Mouse (Mus musculus) limb, embryonic 12.5 days (tissue): ENCODE results near the gene Daam2. TPM values are rescaled to one million over a fixed set of nuclear protein-coding genes. Genes with fewer than 3 reads are reported as not detected.

ENCODE experiments used
- ATAC-seq: fragments of 200-750 bp; cut with Nextera tagmentation; 2 replicates; pipeline ENCODE4 v1.8.0; 2017; ENCODE audit warnings: low read depth, moderate TSS enrichment; ENCODE audit not compliant: insufficient number of reproducible peaks, insufficient read depth, low FRiP score, low TSS enrichment
- H3K27ac ChIP-seq: fragments of 300-500 bp; sonication (generic); 2 replicates; pipeline ENCODE4 v1.5.1; 2016; ENCODE audit warnings: mild to moderate bottlenecking, moderate library complexity
- H3K27me3 ChIP-seq: fragments of 300-500 bp; sonication (generic); 2 replicates; pipeline ENCODE4 v1.6.1; 2016; ENCODE audit warnings: mild to moderate bottlenecking, moderate library complexity
- H3K36me3 ChIP-seq: fragments of 300-500 bp; sonication (generic); 2 replicates; pipeline ENCODE4 v1.6.1; 2016; ENCODE audit warnings: mild to moderate bottlenecking, moderate library complexity
- H3K4me1 ChIP-seq: fragments of 300-500 bp; sonication (generic); replicated peaks from 2 replicates; pipeline ENCODE4 v1.6.1; 2016
- H3K4me2 ChIP-seq: fragments of 300-500 bp; sonication (generic); 2 replicates; pipeline ENCODE4 v1.6.1; 2016; ENCODE audit warnings: mild to moderate bottlenecking, moderate library complexity
- H3K4me3 ChIP-seq: fragments of 300-500 bp; sonication (generic); replicated peaks from 2 replicates; pipeline ENCODE4 v1.5.1; 2016; ENCODE audit warnings: mild to moderate bottlenecking
- H3K9ac ChIP-seq: fragments of 300-500 bp; sonication (generic); replicated peaks from 2 replicates; pipeline ENCODE4 v1.6.1; 2016; ENCODE audit warnings: mild to moderate bottlenecking, moderate library complexity
- H3K9me3 ChIP-seq: fragments of 300-500 bp; sonication (generic); 2 replicates; pipeline ENCODE4 v1.6.1; 2016; ENCODE audit warnings: mild to moderate bottlenecking, moderate library complexity
- WGBS: fragments of 180-500 bp; shearing (Covaris S2); methylation state at CpG from one replicate; pipeline ENCODE4 v1.1.7; 2016; 5-methylcytosine and 5-hydroxymethylcytosine counted together
- polyA plus RNA-seq: library from polyadenylated mRNA; unstranded; fragments of >200 nt; fragmentation: Nextera tagmentation; extraction: Ambion mirVana; gene quantifications from 2 replicates; pipeline ENCODE4 v1.2.1, GENCODE M21; 2016

Daam2 gene
- 10.7 and 11.1 TPM in 2 replicates for polyA plus RNA-seq

DNA sequence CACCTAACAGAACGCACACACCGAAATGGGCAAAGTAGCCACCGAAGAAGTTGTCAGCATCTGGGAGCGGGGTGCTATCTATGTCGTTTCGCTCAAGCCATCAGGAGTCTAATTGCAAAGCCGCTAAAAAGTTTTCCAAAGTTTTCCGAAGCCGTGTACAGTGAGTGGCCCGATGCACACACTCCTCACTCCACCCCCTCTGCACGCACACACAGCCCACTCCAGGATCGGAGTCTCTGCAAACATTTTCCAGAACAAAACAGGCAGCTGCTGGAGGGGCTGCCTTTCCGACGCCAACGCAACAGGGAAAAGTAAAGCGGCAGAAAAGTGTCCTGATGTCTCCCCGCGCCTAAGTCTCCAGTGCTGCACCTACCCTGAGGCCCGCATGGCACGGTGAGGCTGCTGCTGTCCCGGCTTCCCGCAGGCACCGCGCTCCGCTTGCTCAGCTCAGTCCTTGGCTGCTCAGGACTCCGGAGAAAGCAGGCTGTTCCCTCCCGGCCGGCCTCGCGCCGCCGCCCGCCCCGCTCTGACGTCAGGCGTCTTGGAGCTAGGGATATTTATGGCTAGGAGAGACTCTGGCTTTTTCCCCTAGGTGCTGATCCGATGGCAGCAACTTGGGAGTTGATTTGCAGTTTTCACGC, at the start of gene Daam2:
TSS of gene Daam2 (minus strand) at position 514 of the 641 bp plus-strand sequence.
- Histone ChIP-seq H3K9ac (peak within 1 kb of the TSS; percentile 72), H3K9me3 (no peaks in the 10 kb centered on the region), H3K4me1 (peaks cover 41% of the 10 kb centered on the region), H3K27ac (peak within 1 kb of the TSS; percentile 95), H3K4me3 (peak within 1 kb of the TSS; percentile 48), H3K4me2 (peak within 1 kb of the TSS; percentile 88), H3K36me3 (no peaks in the 10 kb centered on the region), H3K27me3 (no peaks in the 10 kb centered on the region)
- peak; percentile 84 for ATAC-seq
- WGBS = 2% methylated on average over 38 of the region's 38 CpGs

GRCm38 (mm10) chr17:49610296-49610695, 46.2 kb upstream of the Daam2 start:
- Histone ChIP-seq H3K4me1 (peaks cover 6% of the 10 kb centered on the region; the same call in 1 of the 2 replicates), H3K4me2 (no peak overlapping the region), H3K36me3 (no peaks in the 10 kb centered on the region), H3K9me3 (0 out of 2 replicates have a peak, but pooled peaks cover 4% of the 10 kb centered on the region), H3K27me3 (no peaks in the 10 kb centered on the region), H3K9ac (no peak overlapping the region), H3K27ac (no peak overlapping the region), H3K4me3 (no peak overlapping the region)
- ATAC-seq = no peak
- WGBS = 25% methylated on average over 8 of the region's 8 CpGs

DNA sequence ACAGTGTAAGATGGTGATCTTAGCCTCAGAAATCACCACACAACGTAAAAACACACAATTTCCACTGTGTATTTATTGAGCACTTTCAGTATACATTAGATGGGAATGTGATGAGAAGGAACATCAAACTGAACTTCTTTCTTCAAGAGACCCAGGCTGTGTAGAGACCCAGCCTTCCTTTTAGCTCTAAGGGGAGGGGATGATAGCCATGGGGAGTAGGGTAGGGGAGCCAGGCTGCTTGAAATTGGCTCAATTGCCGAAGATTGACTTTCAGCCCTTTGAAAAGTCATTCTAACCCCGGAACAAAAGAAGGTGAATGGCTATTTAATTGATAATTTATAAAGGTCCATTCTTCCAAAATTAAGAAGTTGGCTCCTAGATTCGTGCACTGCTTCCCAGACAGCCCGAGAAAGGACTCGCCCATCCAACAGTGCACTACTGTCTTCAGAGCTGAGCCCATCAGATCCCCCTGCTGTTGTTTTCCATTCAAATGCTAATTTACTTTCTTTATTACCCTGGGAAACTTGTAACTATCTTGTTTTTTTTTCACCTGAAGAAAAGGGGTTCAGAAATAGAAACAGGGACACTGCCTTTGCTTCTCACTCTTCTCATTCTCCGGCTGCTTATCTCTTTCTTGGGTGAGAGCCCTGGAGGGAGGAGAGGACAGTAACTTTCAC, 43.3 kb upstream of the Daam2 start:
- 66% methylated on average over 7 of the region's 7 CpGs for WGBS

GRCm38 (mm10) chr17:49605397-49605796, 41.3 kb upstream of the Daam2 start:
- Histone ChIP-seq H3K27ac (no peak overlapping the region), H3K4me1 (peaks cover 4% of the 10 kb centered on the region; the same call in 1 of the 2 replicates), H3K9ac (no peak overlapping the region), H3K9me3 (0 out of 2 replicates have a peak, but pooled peaks cover 4% of the 10 kb centered on the region), H3K4me2 (no peak overlapping the region), H3K36me3 (no peaks in the 10 kb centered on the region), H3K27me3 (no peaks in the 10 kb centered on the region), H3K4me3 (no peak overlapping the region)
- WGBS = 83% methylated on average over 4 of the region's 4 CpGs
- no peak for ATAC-seq

More for the DNA sequence above, 43.3 kb upstream of the Daam2 start:
- Histone ChIP-seq H3K36me3 (no peaks in the 10 kb centered on the region), H3K4me3 (no peak overlapping the region), H3K4me2 (no peak overlapping the region), H3K4me1 (peaks cover 5% of the 10 kb centered on the region; the same call in 1 of the 2 replicates), H3K9me3 (0 out of 2 replicates have a peak, but pooled peaks cover 4% of the 10 kb centered on the region), H3K27ac (no peak overlapping the region), H3K27me3 (no peaks in the 10 kb centered on the region), H3K9ac (no peak overlapping the region)
- no peak for ATAC-seq

- Histone ChIP-seq H3K4me3 (no peak overlapping the region), H3K9ac (no peak overlapping the region), H3K27me3 (no peaks in the 10 kb centered on the region), H3K27ac (no peak overlapping the region), H3K36me3 (no peaks in the 10 kb centered on the region), H3K9me3 (no peaks in the 10 kb centered on the region), H3K4me1 (peaks cover 11% of the 10 kb centered on the region; the same call in 1 of the 2 replicates), H3K4me2 (no peak overlapping the region)
- no peak for ATAC-seq
- 72% methylated on average over 8 of the region's 8 CpGs for WGBS
Measured at GRCm38 (mm10) chr17:49590051-49590450, 25.9 kb upstream of the Daam2 start.

DNA sequence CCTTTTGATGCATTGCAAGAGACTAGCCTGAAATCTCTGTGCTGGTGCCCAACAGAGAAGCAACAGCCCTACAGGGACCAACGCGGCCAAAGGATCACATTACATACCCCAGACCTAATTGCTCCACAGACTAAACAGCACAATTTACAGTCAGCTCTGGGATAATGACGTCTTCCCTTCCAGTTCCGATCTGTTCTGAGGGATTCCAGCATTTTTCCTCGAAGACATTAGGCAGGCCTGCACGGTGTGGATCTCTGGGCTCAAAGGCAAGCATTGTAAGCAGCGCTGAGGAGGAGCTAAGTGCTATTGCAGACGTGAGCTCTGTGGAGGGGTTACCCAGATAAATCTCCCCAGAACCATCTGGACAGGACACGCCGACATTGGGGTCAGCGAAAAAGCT, 18.3 kb upstream of the Daam2 start:
- WGBS = 13% methylated on average over 11 of the region's 11 CpGs
- ATAC-seq = peak; percentile 82
- no peak overlapping the region for H3K9ac ChIP-seq

GRCm38 (mm10) chr17:49577321-49577720, 13.2 kb upstream of the Daam2 start:
- Histone ChIP-seq H3K9me3 (no peaks in the 10 kb centered on the region; the same call in 1 of the 2 replicates), H3K9ac (no peak overlapping the region), H3K4me3 (no peak overlapping the region), H3K4me2 (no peak overlapping the region), H3K27ac (no peak overlapping the region), H3K4me1 (peaks cover 3% of the 10 kb centered on the region), H3K27me3 (no peaks in the 10 kb centered on the region), H3K36me3 (no peaks in the 10 kb centered on the region)
- WGBS = 95% methylated on average over 3 of the region's 3 CpGs
- ATAC-seq = no peak

More for the DNA sequence above, 18.3 kb upstream of the Daam2 start:
- Histone ChIP-seq H3K4me3 (no peak overlapping the region), H3K27ac (peak overlapping the region; percentile 29; the same call in 1 of the 2 replicates), H3K27me3 (no peaks in the 10 kb centered on the region), H3K9me3 (no peaks in the 10 kb centered on the region; the same call in 1 of the 2 replicates), H3K4me2 (no peak overlapping the region), H3K4me1 (peaks cover 8% of the 10 kb centered on the region), H3K36me3 (no peaks in the 10 kb centered on the region)

DNA sequence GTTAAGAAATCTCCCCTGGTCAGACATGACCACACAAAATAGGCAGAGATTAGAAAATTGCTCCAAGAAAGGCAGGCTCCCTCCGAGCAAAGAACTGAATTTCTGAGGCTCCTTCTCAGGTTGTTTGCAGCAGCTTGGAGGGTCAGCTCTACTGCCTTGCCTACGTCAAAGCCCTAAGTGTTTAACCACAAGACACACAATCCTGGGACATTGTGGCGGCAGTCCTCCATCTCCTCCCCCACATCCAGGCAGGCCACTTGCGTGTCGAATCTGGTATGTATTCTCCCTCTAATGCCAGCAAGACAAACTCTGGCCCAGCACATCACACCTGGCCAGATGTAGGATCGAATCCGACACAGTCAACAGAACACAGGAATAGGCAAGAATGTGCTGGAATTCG, 4.6 kb upstream of the Daam2 start:
- H3K27me3 ChIP-seq = no peaks in the 10 kb centered on the region
- WGBS = 65% methylated on average over 8 of the region's 8 CpGs
- H3K27ac ChIP-seq = no peak overlapping the region
- ATAC-seq = no peak
- H3K9me3 ChIP-seq = no peaks in the 10 kb centered on the region
- H3K4me2 ChIP-seq = no peak overlapping the region
- H3K9ac ChIP-seq = no peak overlapping the region
- H3K36me3 ChIP-seq = no peaks in the 10 kb centered on the region
- H3K4me1 ChIP-seq = peaks cover 7% of the 10 kb centered on the region; the same call in 1 of the 2 replicates
- no peak overlapping the region for H3K4me3 ChIP-seq

GRCm38 (mm10) chr17:49564489-49564888, 346 bp upstream of the Daam2 start:
- Histone ChIP-seq H3K4me2 (peak overlapping the region; percentile 88), H3K9ac (peak overlapping the region; percentile 72; the same call in 1 of the 2 replicates), H3K4me3 (peak overlapping the region; percentile 48), H3K27ac (peak overlapping the region; percentile 95), H3K36me3 (no peaks in the 10 kb centered on the region), H3K27me3 (no peaks in the 10 kb centered on the region), H3K4me1 (peaks cover 41% of the 10 kb centered on the region), H3K9me3 (no peaks in the 10 kb centered on the region)
- WGBS = 17% methylated on average over 3 of the region's 3 CpGs
- ATAC-seq = no peak

GRCm38 (mm10) chr17:49563416-49563780, 745 bp downstream of the Daam2 start:
- Histone ChIP-seq H3K36me3 (no peaks in the 10 kb centered on the region), H3K9ac (peak overlapping the region; percentile 72), H3K27me3 (no peaks in the 10 kb centered on the region), H3K4me1 (peaks cover 41% of the 10 kb centered on the region), H3K4me3 (peak overlapping the region; percentile 48), H3K27ac (peak overlapping the region; percentile 95), H3K4me2 (peak overlapping the region; percentile 88), H3K9me3 (no peaks in the 10 kb centered on the region)
- WGBS = 10% methylated on average over 4 of the region's 4 CpGs
- ATAC-seq = peak; percentile 20; the same call in 1 of the 2 replicates

DNA sequence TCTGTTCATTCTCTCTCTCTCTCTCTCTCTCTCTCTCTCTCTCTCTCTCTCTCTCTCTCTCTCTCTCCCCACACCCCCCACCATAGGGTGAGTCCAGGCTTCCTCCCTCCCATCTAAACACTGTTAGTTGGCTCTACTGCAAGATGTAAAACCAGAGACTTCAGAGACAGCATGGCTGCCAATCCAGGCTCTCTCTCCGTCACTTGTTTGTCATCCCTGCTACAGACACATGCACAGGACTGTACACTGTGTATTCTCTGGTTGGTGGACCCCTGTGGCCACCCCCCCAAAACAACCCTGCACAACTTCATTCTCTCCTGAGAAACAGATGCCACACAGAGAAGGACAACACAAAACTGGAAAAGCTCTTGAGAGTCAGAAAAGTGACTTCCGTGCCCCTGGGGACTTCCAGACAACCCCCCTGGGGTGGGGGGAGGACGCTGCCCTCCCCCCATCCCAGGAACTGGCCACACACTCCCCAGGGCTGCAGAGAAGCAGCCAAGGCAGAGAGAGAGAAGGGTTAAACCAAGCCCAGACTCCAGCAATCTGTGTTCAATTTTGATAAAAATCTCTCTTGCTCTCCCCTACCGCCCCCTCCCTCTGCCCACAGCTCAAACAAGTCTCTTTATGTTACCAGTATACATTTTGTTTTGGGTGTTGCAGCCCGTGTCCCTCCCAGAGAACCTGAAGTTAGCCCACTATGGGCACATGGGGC, 1.3 kb downstream of the Daam2 start:
- Histone ChIP-seq H3K4me3 (peak overlapping the region; percentile 48), H3K9ac (peak overlapping the region; percentile 72), H3K36me3 (no peaks in the 10 kb centered on the region), H3K27ac (peak overlapping the region; percentile 95), H3K4me1 (peaks cover 41% of the 10 kb centered on the region), H3K9me3 (no peaks in the 10 kb centered on the region), H3K4me2 (peak overlapping the region; percentile 88), H3K27me3 (no peaks in the 10 kb centered on the region)
- 9% methylated on average over 5 of the region's 5 CpGs for WGBS
- no peak for ATAC-seq
